Mouse (Mus musculus): ENCODE measurements at regions not wholly inside any gene's neighbourhood (a gene's known extent, or its start where the extent isn't known, plus 50 kb on each side); places are given as distances from the start of the nearest gene placed in this dataset.

DNA sequence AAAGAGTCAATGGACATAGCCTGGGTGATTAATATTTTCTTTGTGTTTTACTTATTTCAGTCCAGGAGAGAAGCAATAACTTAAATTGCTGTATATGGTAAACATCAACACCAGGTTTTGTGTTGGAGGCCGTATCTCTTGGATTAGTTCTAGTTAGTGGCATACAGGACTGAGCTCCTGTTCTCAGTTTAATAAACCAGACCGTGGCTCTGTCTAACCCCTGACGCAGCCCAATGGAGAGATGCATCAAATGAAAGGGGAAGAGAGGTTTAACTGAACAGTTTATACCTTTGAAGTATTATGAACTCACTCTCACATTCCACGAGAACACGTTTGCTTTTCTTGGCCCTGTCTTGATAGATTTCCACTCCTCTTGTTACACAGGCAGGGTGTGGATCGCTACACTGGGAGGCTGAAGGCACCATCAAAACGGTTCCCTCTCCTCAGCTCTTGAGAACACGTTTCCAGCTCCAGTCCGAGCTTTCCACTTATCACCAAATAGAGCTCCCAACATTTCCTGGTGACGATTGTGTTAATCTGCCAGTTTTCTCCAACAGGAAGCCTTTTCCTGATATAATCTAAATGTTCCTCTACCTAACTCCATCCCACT lies 54.0 kb upstream of the Cerkl start:
- DNase-seq (ENCODE audit: low read depth), result no peak

DNA sequence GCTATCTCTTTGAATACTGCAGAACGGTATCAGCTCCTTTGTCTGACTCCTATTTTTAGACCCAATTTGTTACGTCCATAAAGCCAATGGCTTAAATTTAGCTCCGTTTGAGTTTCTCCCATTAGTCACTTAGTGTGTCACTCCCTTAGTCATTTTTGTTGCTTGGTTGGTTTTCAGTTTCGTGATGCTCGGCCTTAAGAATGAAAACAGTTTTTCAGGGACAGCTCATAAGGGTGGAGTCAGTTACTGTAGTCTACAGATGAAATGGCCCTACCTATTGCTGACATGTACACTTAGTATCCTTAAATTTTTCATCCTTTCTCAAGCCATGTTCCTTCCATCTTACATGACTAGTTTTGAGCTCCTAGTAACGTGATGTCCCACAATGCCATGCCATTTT lies 54.5 kb upstream of the Cerkl start:
- DNase-seq (ENCODE audit: low read depth), result no peak

DNA sequence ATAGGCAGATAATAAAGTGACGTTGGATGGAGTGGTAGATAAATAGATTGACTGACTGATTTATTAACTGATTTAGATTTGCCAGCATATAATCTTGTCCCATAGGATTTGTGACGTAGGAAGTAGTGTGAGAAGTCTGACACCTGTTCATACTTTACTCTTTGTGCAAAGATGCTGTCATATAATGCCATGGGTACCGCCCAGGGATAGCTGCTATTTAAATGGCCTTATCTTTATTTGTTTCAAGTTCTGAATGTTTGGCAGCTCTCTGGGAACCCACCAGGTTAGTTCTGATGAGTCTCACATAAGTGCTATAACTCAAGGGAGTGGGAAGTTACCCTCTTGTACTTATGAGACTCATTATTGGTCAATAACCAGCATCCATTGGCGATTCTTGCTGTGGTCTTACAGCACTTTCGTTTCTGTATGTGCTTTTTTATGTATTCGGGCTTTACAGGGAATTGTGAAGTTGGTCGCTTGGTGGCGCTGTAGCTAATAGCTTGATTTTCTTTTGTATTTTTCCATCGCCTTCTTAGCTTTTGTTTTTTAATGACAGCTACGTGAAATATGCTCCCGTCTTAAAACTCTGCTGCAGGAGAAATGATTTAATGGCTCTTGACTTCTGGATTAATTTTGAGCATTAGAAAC lies 55.2 kb upstream of the Cerkl start:
- DNase-seq (ENCODE audit: low read depth), result no peak

DNA sequence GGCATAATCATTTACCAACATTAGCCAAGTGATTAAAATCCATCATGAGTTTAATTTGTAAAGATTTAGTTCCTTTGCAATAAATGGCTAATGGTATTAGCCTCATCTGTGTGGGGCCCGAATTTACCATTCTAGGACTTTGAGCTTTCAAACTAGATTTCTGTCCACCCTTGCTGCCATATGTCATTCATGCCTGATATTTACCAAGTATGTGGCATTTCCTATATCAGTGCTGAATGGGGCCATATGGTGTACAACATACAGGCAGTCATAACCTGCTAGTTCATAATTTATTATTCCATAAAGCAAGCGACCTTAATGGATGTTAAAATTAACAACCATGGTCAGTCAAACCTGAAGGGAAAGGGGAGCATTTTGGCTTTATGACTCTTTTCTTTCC lies 55.8 kb upstream of the Cerkl start:
- DNase-seq (ENCODE audit: low read depth), result no peak

DNA sequence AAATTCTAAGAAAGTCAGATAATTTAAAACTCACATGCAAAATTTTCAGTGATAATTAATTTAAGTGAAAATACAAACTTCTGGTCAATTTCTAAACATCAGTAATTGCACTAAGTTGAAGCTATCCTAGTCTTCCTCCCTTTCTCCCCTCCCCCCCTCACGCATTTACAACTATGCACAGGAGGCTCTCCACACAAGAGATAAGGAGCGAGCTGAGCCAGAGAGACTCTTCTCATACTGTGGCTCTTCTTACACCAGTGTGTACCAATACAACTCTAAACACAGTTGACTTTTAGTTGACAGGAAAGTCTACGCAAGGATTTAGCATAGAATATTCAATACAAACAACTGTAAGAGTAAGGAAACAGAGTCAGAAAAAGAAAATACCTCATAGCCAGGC lies 57.1 kb upstream of the Cerkl start:
- DNase-seq (ENCODE audit: low read depth), result no peak

DNA sequence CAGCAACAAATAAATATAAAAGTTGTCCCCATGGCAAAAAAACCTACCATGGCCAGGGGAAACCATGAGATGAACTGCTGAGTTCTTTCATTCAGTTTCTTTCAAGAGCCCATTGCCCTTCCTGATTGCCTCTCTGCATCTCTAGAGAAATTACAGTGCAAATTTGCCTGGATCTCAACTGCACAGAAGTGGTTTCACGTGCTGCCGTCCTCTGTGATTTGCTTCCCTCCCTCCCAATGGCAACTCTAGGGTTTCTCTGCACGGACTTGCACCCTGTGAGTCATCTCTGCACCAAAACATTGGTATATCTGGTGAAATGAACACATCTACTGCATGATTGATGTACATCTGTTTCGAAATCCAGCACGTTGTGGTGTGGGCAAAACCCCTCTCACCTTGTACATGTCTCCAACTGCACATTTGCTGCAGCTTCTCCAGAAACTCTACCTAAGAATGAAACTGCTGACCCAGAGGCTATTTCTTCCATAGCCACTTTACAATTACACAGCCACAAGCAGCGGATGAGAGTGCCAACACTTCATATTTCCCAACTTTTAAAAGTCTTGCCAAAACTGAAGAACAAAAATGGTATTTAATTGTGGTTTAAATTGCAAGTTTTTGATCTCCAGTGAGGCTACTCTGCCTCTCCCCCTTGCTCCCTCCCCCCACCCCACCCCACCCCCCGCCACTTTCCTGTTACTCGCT lies 61.6 kb upstream of the Cerkl start:
- DNase-seq (ENCODE audit: low read depth), result no peak

- DNase-seq (ENCODE audit: low read depth), result no peak
Measured at GRCm38 (mm10) chr2:79519799-79520449, 63.3 kb upstream of the Cerkl start.

GRCm38 (mm10) chr2:79523441-79523840 lies 66.9 kb upstream of the Cerkl start:
- DNase-seq (ENCODE audit: low read depth), result no peak

GRCm38 (mm10) chr2:79527529-79527928 lies 70.9 kb upstream of the Cerkl start:
- no peak for DNase-seq (ENCODE audit: low read depth)

DNA sequence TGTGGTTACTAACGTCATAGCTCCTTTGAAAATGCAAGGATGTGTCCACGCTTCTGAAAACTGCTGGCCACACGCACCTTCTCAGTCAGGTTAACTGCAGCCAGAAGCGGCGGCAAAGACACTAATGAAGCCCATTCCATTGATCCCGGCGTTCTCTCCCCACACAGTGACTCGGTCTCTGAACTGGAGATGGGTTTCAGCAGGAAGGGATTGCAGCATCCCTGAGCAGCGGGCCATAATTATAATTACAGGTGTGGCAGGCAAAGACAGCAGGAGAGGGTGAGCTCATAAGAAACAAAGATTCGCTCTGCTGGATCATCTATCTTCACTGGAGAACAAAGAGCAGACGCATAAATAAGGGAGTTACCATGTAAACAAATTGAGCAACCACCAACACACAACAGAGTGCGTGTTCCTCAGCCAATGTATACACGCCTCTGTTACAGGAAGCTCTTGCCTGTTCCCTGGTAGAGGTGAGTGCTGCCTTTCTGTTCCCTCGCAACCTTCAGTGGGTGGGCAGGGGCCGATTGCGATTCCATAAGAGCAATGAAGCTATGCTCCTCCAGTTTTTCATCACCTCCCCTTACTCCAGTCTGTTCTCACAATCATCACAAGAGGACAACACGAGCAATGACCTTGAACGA lies 71.9 kb upstream of the Cerkl start:
- DNase-seq (ENCODE audit: low read depth), result no peak

DNA sequence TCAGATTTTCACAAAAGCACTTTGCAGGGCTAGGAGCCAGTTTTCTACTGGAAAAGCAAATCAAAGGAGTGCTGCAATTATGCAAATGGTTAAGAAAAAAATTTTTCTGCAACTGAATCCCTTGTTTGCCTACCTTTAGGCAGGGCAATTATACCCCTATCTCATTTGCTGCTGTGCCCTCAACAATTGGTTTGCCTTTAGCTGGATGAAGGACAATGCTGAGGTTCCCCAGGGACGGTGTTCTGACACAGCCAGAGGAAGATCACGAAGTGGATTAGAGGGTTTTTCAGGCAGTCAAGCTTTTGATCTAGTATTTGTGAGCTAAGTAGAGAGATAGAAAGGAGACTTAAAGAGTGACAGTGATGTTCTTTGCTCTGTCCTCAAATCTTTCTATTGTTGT lies 72.6 kb upstream of the Cerkl start:
- no peak for DNase-seq (ENCODE audit: low read depth)

GRCm38 (mm10) chr2:79532610-79533160 lies 76.1 kb upstream of the Cerkl start:
- DNase-seq (ENCODE audit: low read depth), result peak; percentile 42

GRCm38 (mm10) chr2:79537126-79537875 lies 80.7 kb upstream of the Cerkl start:
- no peak for DNase-seq (ENCODE audit: low read depth)

- no peak for DNase-seq (ENCODE audit: low read depth)
Measured at GRCm38 (mm10) chr2:79540384-79540783, 83.8 kb upstream of the Cerkl start.

- no peak for DNase-seq (ENCODE audit: low read depth)
Measured at GRCm38 (mm10) chr2:79542191-79542980, 85.8 kb upstream of the Cerkl start.

GRCm38 (mm10) chr2:79543456-79543855 lies 86.9 kb upstream of the Cerkl start:
- no peak for DNase-seq (ENCODE audit: low read depth)

- DNase-seq (ENCODE audit: low read depth), result no peak
Measured at GRCm38 (mm10) chr2:79543948-79544792, 87.6 kb upstream of the Cerkl start.

GRCm38 (mm10) chr2:79544793-79545260 lies 88.2 kb upstream of the Cerkl start:
- no peak for DNase-seq (ENCODE audit: low read depth)

DNA sequence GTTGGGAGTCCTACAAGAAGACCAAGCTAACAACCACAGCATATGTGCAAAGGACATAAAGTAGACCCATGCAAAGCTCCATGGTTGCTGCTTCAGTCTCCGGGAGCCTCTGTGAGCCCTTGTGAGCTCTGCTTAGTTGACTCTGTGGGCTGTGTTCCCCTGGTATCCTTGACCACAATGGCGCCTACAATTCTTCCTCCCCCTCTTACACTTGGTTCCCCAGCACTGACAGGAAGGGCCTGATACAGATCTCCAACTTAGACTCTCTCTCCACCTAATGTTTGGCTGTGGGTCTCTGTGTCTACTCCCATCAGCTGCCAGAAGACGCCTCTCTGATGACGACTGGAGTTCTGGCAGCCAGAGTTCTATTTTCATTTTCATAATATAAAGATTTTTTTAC lies 88.9 kb upstream of the Itprid2 start:
- DNase-seq (ENCODE audit: low read depth), result no peak

All from gonadal fat pad, adult 2 months (tissue).